Mouse (Mus musculus): ENCODE data around the gene Arhgef12. TPM values are rescaled to one million over a fixed set of nuclear protein-coding genes. Genes with fewer than 3 reads are reported as not detected.
A peak's percentile ranks its signal among the peaks of the same experiment; 100 is the strongest.
"Not testable (repeated sequence)": the region's sequence is repeated elsewhere in the genome, so short reads cannot be mapped to it uniquely, and the experiment has no call there.

Arhgef12 gene
- total RNA-seq (2021), result 10 to 100 TPM; 55.7 to 56.3 TPM
- long read RNA-seq, experiment 1, full-length matches to known transcripts, result 1 of 17 reads
- long read RNA-seq, experiment 1, partial matches to known transcripts, result 4 of 17 reads
- long read RNA-seq, experiment 1, other reads (novel, unspliced or antisense), result 12 of 17 reads
- long read RNA-seq, experiment 2, full-length matches to known transcripts, result 1 of 29 reads
- long read RNA-seq, experiment 2, partial matches to known transcripts, result 11 of 29 reads
- long read RNA-seq, experiment 2, other reads (novel, unspliced or antisense), result 17 of 29 reads

DNA sequence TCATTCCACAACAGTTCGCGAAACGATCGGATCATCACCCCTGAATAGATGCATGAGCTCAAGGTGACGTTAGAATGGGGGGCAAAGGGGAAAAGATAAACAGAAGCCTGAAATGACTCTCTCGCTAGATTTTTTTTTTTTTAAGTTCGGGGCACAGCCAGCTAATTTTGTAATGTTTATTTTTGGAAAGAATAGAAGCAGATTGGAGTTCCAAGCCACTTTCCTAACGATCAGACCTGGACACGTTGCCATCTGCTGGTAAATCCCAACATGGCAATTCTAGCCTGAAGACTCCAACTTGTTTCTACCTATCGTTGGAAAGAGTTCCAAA, at the start of gene Arhgef12:
Gene Arhgef12, minus strand, starts transcription at position 53 of the 331 bp plus-strand sequence.
- DNase-seq (ENCODE audit: low spot score in 2 of 2), result peak in 1 of 2 experiments; percentile 35

DNA sequence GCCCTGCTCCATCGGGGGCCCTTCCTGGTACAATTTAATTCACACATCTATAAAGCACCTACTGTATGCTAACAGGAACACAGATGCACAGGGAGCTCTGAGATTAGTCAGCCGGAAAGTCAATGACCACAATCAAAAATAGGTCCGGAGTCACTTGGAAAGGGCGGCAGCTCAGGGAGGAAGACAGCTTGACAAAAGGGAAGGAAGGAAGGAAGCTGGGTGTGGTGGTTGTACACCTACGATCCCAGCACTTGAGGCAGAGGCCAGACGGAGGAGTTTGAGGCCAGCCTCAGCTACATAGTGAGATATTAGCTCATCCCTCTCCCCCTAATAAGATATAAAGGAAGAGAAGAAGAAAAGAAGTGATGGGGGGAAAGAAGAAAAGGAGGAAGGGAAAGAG, 48.9 kb upstream of the Arhgef12 start:
- DNase-seq (ENCODE audit: low spot score in 2 of 2), result no peak

DNA sequence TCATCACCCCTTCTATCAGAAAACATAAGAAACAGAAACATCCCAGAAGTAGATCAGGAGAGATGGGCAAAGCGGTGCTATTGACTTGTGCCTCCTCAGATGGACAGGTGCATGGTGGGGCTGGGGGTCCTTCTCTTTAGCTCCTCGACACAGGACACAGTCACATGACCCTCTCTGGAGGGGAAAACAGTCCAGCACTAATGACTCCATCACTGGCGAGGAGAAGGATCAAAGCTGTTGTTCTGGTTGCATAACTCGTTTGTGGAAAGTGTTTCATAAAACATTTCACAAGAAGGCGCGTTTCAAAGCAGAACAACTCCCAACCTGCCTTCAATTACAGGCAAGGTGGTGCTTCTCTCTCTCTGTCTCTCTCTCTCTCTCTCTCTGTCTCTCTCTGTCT, 44.7 kb upstream of the Arhgef12 start:
- no peak for DNase-seq (ENCODE audit: low spot score in 2 of 2)

DNA sequence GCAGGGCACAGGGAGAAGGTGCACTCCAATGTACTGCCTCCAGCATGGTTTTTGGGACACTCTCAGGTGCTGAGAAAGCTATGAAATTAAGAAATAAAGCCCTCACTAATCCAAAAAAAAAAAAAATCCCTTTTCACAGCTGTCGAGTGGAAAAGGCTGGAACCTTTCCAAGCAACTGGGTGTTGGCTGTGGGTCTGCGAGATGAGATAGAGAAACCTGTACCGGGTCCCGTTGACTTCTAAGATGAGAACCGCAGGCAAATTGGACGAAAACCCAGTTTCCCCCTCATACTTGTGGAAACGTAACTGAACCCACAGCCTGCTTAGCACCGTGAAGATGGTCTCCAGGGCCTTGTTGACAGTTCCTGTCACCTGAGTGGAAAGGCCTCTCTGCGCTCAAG, 43.9 kb upstream of the Arhgef12 start:
- DNase-seq (ENCODE audit: low spot score in 2 of 2), result no peak

DNA sequence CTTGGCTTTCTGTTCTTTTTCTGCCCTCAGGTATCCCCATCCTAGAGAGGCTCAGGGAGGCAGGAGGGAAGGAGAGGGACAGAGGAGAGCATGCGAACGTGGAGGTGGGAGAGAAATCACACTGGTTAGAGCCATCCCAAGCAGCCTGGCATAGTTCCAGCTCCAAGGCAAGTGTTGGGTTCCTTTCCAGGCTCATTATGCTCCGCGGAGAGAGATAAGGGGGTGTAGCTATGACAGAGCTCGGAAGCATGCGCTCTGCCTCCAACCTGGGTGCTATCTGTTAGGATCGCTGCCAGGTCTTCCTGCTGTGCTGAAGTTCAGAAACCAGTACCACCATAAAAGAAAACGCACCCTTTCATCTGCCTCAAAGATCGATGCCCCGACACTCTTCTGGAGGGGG, 43.0 kb upstream of the Arhgef12 start:
- DNase-seq (ENCODE audit: low spot score in 2 of 2), result no peak

GRCm38 (mm10) chr9:43149498-43149897, 42.5 kb upstream of the Arhgef12 start:
- no peak for DNase-seq (ENCODE audit: low spot score in 2 of 2)

- no peak for DNase-seq (ENCODE audit: low spot score in 2 of 2)
Measured at GRCm38 (mm10) chr9:43145196-43145595, 38.2 kb upstream of the Arhgef12 start.

DNA sequence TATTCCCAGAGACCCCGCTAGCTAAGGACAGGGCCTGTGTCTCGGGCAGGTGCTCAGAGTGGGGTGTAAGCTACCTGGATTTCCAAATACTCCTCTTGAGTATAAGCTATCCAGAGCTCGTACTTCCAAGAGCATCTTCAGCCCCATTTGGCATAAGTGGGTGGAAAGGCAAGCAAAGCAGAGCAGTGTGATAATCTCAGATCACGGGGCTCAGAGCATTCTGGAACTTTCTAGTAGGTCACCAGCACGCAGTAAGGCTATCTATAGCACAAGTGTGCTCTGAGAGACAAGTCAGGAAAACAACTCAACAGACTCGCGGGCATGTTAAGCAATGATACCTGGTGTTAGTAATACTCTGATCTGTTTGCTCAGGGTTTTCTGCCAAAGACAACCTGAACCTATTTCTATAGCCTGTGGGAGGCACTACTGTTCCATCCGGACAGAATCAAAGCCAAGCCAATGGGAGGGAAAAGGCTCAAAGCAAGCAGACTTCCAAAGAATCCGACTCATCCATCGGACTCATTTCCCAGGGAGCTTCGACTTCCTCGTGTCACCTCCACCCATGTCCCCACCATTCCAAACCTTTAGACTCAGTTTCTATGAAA, 37.3 kb upstream of the Arhgef12 start:
- DNase-seq (ENCODE audit: low spot score in 2 of 2), result no peak

- DNase-seq (ENCODE audit: low spot score in 2 of 2), result peak; percentile 50 to 70
Measured at GRCm38 (mm10) chr9:43141839-43142238, 34.8 kb upstream of the Arhgef12 start.

DNA sequence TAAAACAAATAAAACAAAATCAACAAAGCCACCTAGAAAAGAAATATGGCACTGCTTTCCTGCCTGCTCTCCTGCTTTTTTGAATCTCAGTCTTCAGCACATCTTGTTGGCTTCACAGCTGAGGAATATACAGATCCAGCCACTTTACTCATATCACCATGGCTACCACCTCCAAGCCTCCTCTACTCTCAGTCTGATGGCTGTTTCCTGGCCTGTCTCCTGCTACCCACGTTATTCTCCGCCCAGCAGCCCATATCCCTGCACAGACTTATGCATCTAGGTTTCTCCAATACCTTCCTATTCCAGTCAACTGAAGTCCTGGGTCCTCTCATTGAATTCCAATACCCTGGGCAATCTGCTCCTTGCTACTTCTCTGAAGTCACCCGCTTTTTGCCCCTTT, 26.5 kb upstream of the Arhgef12 start:
- DNase-seq (ENCODE audit: low spot score in 2 of 2), result no peak

DNA sequence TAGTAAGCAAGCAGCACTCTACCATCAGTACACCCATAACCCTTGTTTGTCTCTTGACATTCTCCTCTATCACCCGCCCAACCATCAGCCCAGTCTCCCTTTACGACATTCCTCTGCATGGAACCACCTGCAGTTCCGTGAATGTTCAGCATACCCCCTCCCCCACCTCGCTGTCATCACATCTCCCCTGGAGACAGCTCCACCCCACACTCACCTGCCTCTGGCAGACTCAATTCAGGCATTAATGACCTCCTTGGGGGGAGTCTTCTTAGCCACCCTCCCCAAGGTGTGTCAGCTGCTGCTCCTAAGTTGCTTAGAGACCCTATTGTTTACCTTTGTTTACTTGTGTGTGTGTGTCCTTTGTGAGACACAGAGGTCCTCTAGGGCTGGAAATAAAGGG, 25.3 kb upstream of the Arhgef12 start:
- no peak for DNase-seq (ENCODE audit: low spot score in 2 of 2)

GRCm38 (mm10) chr9:43131940-43132339, 24.9 kb upstream of the Arhgef12 start:
- DNase-seq (ENCODE audit: low spot score in 2 of 2), result no peak

- DNase-seq (ENCODE audit: low spot score in 2 of 2), result no peak
Measured at GRCm38 (mm10) chr9:43130684-43131083, 23.6 kb upstream of the Arhgef12 start.

DNA sequence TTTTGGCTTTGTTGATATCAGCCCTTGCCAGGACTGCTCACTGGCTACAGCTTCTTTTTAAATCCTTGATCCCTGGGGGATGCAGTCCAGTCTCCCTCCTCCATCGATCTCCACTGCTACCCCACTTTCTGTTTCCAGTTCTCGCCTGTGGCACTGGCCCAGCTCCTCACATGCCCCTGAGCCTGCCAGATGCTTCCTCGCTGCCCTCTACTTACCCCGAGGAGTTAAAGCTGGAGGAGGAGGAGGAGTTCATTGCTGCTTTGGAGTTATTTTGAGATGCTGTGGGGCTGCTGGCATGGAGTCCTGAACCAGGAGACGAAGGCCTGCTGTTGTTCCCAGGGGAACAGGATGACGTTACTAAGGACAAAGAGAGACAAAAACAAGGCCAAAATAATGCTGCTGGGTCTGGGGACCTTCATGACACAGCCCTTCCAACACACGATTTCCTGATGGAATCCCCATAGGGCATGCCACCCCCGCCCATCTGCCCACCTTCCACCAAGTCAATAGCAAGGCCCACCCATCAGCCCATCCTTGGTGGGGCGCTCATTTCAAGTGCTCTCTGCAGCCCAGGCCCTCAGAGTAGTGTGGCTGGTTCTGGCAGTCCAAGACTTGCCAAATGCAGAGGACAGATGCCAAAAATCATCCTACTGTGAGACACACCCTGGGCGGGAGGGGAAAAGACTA, 20.2 kb upstream of the Arhgef12 start:
- DNase-seq (ENCODE audit: low spot score in 2 of 2), result peak in 1 of 2 experiments; percentile 42

- DNase-seq (ENCODE audit: low spot score in 2 of 2), result no peak
Measured at GRCm38 (mm10) chr9:43122379-43122778, 15.3 kb upstream of the Arhgef12 start.

DNA sequence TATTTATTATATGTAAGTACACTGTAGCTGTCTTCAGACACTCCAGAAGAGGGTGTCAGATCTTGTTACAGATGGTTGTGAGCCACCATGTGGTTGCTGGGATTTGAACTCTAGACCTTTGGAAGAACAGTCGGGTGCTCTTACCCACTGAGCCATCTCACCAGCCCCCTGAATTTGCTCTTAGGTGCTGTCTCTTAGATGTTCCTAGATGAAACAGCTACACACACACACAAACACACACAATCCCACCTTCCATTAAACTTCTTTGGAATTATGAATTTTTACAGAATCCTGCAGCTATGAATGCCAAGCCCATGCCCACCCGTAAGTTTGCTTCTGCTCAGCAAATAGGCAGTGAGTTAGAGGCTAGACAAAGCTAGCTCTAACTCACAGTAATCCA, 14.9 kb upstream of the Arhgef12 start:
- not testable (repeated sequence) for DNase-seq (ENCODE audit: low spot score in 2 of 2)

DNA sequence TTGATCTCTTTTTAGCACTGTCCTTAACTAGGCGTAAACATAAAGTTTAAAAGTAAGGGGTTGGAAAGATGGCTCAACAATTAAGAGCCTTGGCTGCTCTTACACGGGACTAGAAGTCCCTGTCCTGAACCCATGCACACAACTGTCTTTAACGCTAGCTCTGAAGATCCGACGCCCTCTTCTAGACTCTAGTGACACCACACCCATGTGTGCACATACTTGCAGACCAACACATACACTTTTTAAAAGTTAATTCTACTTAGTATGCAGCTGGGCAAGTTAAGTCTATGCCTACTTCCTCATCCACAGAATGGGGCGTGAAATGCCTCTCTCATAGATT, 9.9 kb upstream of the Arhgef12 start:
- DNase-seq (ENCODE audit: low spot score in 2 of 2), result no peak

- DNase-seq (ENCODE audit: low spot score in 2 of 2), result peak; percentile 23 to 40
Measured at GRCm38 (mm10) chr9:43116134-43116996, 9.3 kb upstream of the Arhgef12 start, which contains the start of gene Tmem136. Gene Tmem136 (minus strand): TSS chr9:43116570.

- DNase-seq (ENCODE audit: low spot score in 2 of 2), result no peak
Measured at GRCm38 (mm10) chr9:43115431-43116133, 8.5 kb upstream of the Arhgef12 start.

GRCm38 (mm10) chr9:43114833-43115232, 7.8 kb upstream of the Arhgef12 start:
- no peak for DNase-seq (ENCODE audit: low spot score in 2 of 2)
